Mouse (Mus musculus) hindbrain, embryonic 12.5 days (tissue): ENCODE measurements at regions not wholly inside any gene's neighbourhood (a gene's known extent, or its start where the extent isn't known, plus 50 kb on each side); places are given as distances from the start of the nearest gene placed in this dataset.

Source experiments
- ATAC-seq: fragments of 200-750 bp; cut with Nextera tagmentation; 2 replicates; pipeline ENCODE4 v1.8.0; 2017; ENCODE audit warnings: moderate TSS enrichment; ENCODE audit not compliant: low FRiP score
- H3K27ac ChIP-seq: fragments of 300-500 bp; sonication (generic); 2 replicates; pipeline ENCODE4 v1.5.1; 2016; ENCODE audit warnings: mild to moderate bottlenecking
- H3K27me3 ChIP-seq: fragments of 300-500 bp; sonication (generic); 2 replicates; pipeline ENCODE4 v1.6.1; 2016; ENCODE audit warnings: mild to moderate bottlenecking
- H3K36me3 ChIP-seq: fragments of 300-500 bp; sonication (generic); 2 replicates; pipeline ENCODE4 v1.6.1; 2016; ENCODE audit warnings: mild to moderate bottlenecking
- H3K4me1 ChIP-seq: fragments of 300-500 bp; sonication (generic); 2 replicates; pipeline ENCODE4 v1.6.1; 2016
- H3K4me2 ChIP-seq: fragments of 300-500 bp; sonication (generic); replicated peaks from 2 replicates; pipeline ENCODE4 v1.6.1; 2016; ENCODE audit warnings: mild to moderate bottlenecking
- H3K4me3 ChIP-seq: fragments of 300-500 bp; sonication (generic); 2 replicates; pipeline ENCODE4 v1.5.1; 2016; ENCODE audit warnings: mild to moderate bottlenecking
- H3K9ac ChIP-seq: fragments of 300-500 bp; sonication (generic); 2 replicates; pipeline ENCODE4 v1.6.1; 2016; ENCODE audit warnings: mild to moderate bottlenecking, moderate library complexity
- H3K9me3 ChIP-seq: fragments of 300-500 bp; sonication (generic); replicated peaks from 2 replicates; pipeline ENCODE4 v1.6.1; 2016; ENCODE audit warnings: mild to moderate bottlenecking
- WGBS: fragments of 180-500 bp; shearing (Covaris S2); methylation state at CpG from one replicate; pipeline ENCODE4 v1.1.7; 2016; 5-methylcytosine and 5-hydroxymethylcytosine counted together

DNA sequence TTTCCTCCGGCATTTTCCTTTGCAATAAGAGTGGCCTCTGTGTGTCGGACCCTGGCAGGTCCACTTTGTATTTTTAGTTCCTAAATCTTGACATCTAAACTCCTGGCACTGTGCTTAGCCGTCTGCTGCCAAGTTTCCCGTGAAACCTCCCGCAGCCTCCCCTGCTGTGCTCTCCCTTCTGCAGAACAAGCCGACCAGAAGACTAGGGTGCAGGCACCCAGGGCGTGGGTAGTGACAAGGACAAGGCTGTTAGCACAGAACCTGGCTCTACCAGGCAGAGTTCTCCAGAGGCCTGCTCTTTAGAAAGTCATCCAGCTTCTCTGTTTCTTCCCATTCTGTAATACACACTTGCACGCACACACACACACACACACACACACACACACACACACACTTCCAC is 274.8 kb downstream of the Vrk1 start:
- Histone ChIP-seq H3K4me3 (no peak overlapping the region), H3K4me1 (no peaks in the 10 kb centered on the region), H3K36me3 (no peaks in the 10 kb centered on the region), H3K9ac (no peak overlapping the region), H3K4me2 (no peak overlapping the region), H3K9me3 (0 out of 2 replicates have a peak, but pooled peaks cover 5% of the 10 kb centered on the region), H3K27ac (no peak overlapping the region), H3K27me3 (no peaks in the 10 kb centered on the region)
- 83% methylated on average over 8 of the region's 8 CpGs for WGBS
- no peak for ATAC-seq

DNA sequence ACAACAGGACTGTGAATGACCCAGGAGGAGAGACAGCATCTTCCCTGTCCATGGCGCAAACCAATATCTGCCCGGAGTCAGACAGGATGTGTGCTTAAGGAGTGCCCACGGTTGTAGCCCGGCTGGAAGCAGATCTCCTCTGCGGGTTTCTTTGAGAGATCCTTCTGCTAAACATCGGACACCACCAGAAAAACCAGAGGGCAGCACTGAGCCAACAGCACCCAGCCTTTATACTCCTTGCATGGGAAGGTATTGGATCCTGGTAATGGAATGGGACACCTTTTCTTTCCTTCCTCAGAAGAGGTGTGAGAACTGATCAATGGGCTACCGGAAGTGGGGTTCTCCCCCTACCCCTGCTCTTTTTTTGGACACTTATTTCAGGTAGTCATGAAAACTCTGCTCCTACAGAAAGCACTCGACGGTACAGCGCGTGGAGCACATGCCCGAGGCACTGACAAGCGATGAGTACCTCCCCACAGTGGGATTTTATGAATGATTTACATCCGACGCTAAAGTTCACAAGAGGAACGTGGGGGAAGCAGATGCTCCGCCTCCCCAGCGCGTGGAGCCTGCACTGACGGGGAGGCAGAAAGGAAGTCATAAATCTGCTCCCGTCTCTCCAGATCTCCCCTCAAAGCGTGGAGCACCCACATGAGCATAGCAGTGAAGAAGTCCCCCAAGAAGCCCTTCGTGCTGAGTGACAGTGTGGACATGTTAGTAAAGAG is 278.9 kb downstream of the Vrk1 start:
- no peaks in the 10 kb centered on the region for H3K9me3 ChIP-seq
- H3K36me3 ChIP-seq, result no peaks in the 10 kb centered on the region
- ATAC-seq, result no peak
- H3K4me3 ChIP-seq, result no peak overlapping the region
- H3K27me3 ChIP-seq, result no peaks in the 10 kb centered on the region
- H3K9ac ChIP-seq, result no peak overlapping the region
- 80% methylated on average over 23 of the region's 23 CpGs for WGBS
- H3K4me2 ChIP-seq, result no peak overlapping the region
- no peaks in the 10 kb centered on the region for H3K4me1 ChIP-seq
- no peak overlapping the region for H3K27ac ChIP-seq

DNA sequence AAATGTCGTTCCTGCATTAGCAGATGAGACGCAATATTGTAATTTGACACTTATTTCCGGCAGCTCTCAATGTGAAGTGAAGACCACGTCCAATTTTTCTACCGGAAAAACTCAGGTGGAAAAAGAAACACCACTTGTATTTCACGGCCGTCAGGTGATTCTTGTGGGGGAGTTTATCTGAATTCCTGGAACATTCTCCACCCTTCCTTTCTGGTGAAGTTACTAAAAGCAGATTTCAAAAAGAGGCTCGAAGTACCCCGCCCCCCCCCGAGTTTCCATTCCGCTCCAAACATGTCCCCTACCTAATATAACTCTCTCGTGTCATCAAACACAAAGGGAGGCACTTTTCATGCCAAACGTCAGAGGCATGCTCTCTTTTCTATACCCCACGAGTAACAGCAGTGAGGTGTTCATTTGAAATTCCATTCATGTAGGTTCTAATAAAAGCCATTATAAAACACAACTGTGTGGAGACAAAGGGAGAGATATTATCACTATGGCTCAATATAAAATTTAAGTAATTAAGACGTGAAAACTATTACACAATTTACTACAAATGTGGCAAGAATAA is 281.5 kb downstream of the Vrk1 start:
- Histone ChIP-seq H3K4me3 (no peak overlapping the region), H3K4me1 (no peaks in the 10 kb centered on the region), H3K36me3 (no peaks in the 10 kb centered on the region), H3K9me3 (no peaks in the 10 kb centered on the region), H3K4me2 (no peak overlapping the region), H3K27me3 (no peaks in the 10 kb centered on the region), H3K9ac (no peak overlapping the region), H3K27ac (no peak overlapping the region)
- no peak for ATAC-seq
- 68% methylated on average over 15 of the region's 15 CpGs for WGBS

GRCm38 (mm10) chr12:106293117-106293516 is 283.1 kb downstream of the Vrk1 start:
- no peak overlapping the region for H3K27ac ChIP-seq
- no peak overlapping the region for H3K9ac ChIP-seq
- no peak overlapping the region for H3K4me2 ChIP-seq
- no peaks in the 10 kb centered on the region for H3K36me3 ChIP-seq
- no peaks in the 10 kb centered on the region for H3K4me1 ChIP-seq
- no peak for ATAC-seq
- 62% methylated on average over 5 of the region's 5 CpGs for WGBS
- no peak overlapping the region for H3K4me3 ChIP-seq
- no peaks in the 10 kb centered on the region for H3K9me3 ChIP-seq
- no peaks in the 10 kb centered on the region for H3K27me3 ChIP-seq

GRCm38 (mm10) chr12:106295596-106295995 is 285.6 kb downstream of the Vrk1 start:
- 73% methylated on average over 7 of the region's 7 CpGs for WGBS

DNA sequence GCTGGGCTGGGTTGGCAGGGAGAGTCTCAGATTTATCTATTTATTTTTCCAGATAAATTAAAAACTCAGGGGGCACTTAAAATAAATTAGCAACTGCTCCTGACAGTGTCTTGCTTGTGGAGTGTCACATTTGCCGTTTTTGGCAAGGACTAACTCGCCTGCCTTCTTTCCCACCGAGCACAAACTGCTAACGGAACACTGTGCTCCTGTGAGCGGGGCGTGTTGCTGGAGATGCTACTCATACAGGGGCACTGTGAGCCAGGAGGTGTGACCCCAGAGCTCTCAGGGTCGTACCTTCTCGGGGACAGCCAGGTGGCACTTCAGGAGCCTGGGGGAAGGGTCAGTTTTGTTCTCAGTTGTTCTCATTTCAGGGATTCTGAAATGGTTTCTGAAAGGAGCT is 292.6 kb downstream of the Vrk1 start:
- no peak overlapping the region for H3K9ac ChIP-seq
- H3K4me1 ChIP-seq, result no peaks in the 10 kb centered on the region
- ATAC-seq, result no peak
- H3K4me2 ChIP-seq, result no peak overlapping the region
- no peak overlapping the region for H3K4me3 ChIP-seq
- H3K36me3 ChIP-seq, result no peaks in the 10 kb centered on the region
- no peaks in the 10 kb centered on the region for H3K9me3 ChIP-seq
- peaks cover 10% of the 10 kb centered on the region; the same call in 1 of the 2 replicates for H3K27me3 ChIP-seq
- WGBS, result 72% methylated on average over 8 of the region's 8 CpGs
- H3K27ac ChIP-seq, result no peak overlapping the region

More at GRCm38 (mm10) chr12:106295596-106295995, 285.6 kb downstream of the Vrk1 start:
- H3K36me3 ChIP-seq, result no peaks in the 10 kb centered on the region
- no peak overlapping the region for H3K9ac ChIP-seq
- H3K27me3 ChIP-seq, result no peaks in the 10 kb centered on the region
- no peak overlapping the region for H3K4me3 ChIP-seq
- H3K4me2 ChIP-seq, result no peak overlapping the region
- H3K9me3 ChIP-seq, result no peaks in the 10 kb centered on the region
- H3K4me1 ChIP-seq, result no peaks in the 10 kb centered on the region
- no peak for ATAC-seq
- no peak overlapping the region for H3K27ac ChIP-seq

- Histone ChIP-seq H3K4me2 (no peak overlapping the region), H3K36me3 (no peaks in the 10 kb centered on the region), H3K27ac (no peak overlapping the region), H3K9ac (no peak overlapping the region), H3K4me1 (peaks cover 18% of the 10 kb centered on the region), H3K9me3 (no peaks in the 10 kb centered on the region), H3K4me3 (no peak overlapping the region), H3K27me3 (peaks cover 37% of the 10 kb centered on the region)
- WGBS, result 80% methylated on average over 12 of the region's 12 CpGs
- ATAC-seq, result no peak
Observed at GRCm38 (mm10) chr12:106308291-106308955, 298.4 kb downstream of the Vrk1 start.

DNA sequence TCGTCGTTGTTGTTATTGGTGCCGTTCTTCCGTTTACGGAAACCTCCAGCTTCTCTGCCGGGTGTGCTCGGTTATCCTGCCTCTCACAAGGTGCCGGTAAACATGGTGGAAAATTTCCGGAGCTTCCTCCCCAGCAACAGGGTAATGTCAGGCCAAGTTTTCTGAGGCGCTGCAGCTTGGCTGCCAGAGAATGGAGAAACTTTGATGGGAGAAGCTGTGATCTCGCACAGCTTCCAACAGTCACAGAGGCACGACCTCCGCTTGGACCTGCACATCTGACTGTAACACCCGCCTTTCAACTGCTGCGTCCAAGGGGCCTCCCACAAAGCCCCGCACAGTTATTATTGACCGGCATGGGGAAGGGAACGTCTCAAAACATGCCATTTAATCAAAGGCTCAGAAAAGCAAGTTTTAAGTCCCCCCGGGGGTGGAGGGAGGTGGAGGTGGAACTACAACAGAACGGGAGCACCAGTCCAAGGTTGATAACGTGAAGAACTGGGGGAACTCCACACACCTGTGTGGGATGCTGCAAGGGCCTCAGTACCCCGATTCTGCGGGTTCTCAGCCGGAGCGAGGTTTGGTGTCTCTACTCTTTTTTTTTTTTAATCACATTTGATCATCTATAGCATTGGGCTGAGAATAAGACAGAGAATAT is 299.1 kb downstream of the Vrk1 start:
- ATAC-seq, result no peak
- no peak overlapping the region for H3K4me2 ChIP-seq
- H3K27ac ChIP-seq, result no peak overlapping the region
- H3K4me3 ChIP-seq, result no peak overlapping the region
- peaks cover 18% of the 10 kb centered on the region for H3K4me1 ChIP-seq
- no peaks in the 10 kb centered on the region for H3K9me3 ChIP-seq
- no peaks in the 10 kb centered on the region for H3K36me3 ChIP-seq
- peaks cover 37% of the 10 kb centered on the region for H3K27me3 ChIP-seq
- 77% methylated on average over 25 of the region's 25 CpGs for WGBS
- H3K9ac ChIP-seq, result no peak overlapping the region

DNA sequence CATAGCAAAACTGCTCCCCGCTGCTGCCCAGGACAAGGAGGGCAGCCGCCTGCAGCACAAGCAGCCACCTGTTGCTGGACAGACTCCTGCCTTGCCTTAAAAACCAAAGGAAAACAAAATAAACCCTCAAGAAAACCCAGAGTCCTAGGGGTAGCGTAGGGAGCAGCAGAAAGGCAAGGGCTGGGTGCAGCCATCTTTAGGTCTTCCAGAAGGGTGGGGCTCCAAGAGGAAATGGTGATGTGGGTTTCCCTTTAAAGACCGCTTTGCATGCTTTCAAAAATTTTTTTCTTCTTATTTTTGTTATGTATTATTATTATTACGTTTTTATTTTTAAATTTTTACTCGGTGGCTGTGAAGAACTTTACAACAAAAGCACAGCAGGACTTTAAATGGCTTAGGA is 300.1 kb downstream of the Vrk1 start:
- Histone ChIP-seq H3K9me3 (no peaks in the 10 kb centered on the region), H3K4me1 (peaks cover 20% of the 10 kb centered on the region), H3K27me3 (peaks cover 39% of the 10 kb centered on the region), H3K4me2 (peak overlapping the region; percentile 81), H3K9ac (no peak overlapping the region), H3K27ac (no peak overlapping the region), H3K36me3 (no peaks in the 10 kb centered on the region), H3K4me3 (no peak overlapping the region)
- 34% methylated on average over 6 of the region's 6 CpGs for WGBS
- no peak for ATAC-seq

DNA sequence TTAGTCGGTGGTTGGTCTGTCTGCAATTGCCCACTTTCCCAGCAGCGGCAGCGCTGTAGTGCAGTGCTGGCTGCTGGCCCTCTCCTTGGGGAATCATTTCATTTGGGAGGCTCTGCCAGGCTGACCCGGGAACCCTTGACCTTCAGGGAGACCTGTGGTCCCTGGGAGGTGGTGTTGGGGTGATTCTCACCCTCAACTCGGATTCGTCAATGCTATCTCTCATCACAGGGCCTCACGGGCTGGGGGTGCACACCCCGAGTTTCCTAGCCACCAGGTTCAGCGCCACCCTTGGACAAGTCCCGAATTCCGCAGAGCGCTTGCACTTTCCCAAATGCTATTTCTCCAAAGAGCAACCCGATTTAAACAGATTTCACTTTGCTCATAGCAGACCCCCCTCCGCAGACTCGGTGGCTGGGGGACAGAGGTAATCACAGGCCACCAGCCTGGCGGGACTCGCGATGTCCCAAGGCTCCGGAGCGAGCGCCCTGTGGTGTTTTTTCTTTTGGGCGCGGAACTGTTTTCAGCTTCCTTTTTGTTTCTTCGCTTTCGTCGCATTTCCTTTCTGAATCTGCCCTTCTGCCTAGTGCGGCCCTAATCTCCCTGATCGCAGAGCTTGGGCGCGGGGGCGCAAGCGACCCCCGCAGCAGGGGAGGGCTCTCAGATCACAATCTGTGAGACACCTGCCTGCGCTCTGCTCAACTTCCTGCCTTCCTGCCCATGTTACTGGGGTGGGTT is 300.7 kb downstream of the Vrk1 start:
- H3K27me3 ChIP-seq, result peaks cover 42% of the 10 kb centered on the region
- H3K36me3 ChIP-seq, result no peaks in the 10 kb centered on the region
- peak overlapping the region; percentile 36 for H3K4me3 ChIP-seq
- no peak overlapping the region for H3K27ac ChIP-seq
- H3K9ac ChIP-seq, result peak overlapping the region; percentile 46
- H3K9me3 ChIP-seq, result no peaks in the 10 kb centered on the region
- ATAC-seq, result peak; percentile 32; the same call in 1 of the 2 replicates
- WGBS, result 1% methylated on average over 34 of the region's 34 CpGs
- peak overlapping the region; percentile 81 for H3K4me2 ChIP-seq
- peaks cover 21% of the 10 kb centered on the region for H3K4me1 ChIP-seq

GRCm38 (mm10) chr12:106311320-106311825 is 301.3 kb downstream of the Vrk1 start:
- no peaks in the 10 kb centered on the region for H3K36me3 ChIP-seq
- H3K9ac ChIP-seq, result peak overlapping the region; percentile 46
- H3K4me1 ChIP-seq, result peaks cover 21% of the 10 kb centered on the region
- no peak overlapping the region for H3K27ac ChIP-seq
- peaks cover 42% of the 10 kb centered on the region for H3K27me3 ChIP-seq
- no peak for ATAC-seq
- no peaks in the 10 kb centered on the region for H3K9me3 ChIP-seq
- WGBS, result 33% methylated on average over 7 of the region's 7 CpGs
- H3K4me2 ChIP-seq, result peak overlapping the region; percentile 81
- peak overlapping the region; percentile 36 for H3K4me3 ChIP-seq
